Mouse (Mus musculus) embryonic facial prominence, embryonic 13.5 days (tissue): Measurements from ENCODE around the gene Gm9918. TPM values are rescaled to one million over a fixed set of nuclear protein-coding genes. Genes with fewer than 3 reads are reported as not detected.
A peak's percentile ranks its signal among the peaks of the same experiment; 100 is the strongest.

ENCODE experiments used
- ATAC-seq: fragments of 200-750 bp; cut with Nextera tagmentation; 2 replicates; pipeline ENCODE4 v1.8.0; 2017; ENCODE audit warnings: low read depth; ENCODE audit not compliant: insufficient number of reproducible peaks, insufficient read depth, low FRiP score, low TSS enrichment
- H3K27ac ChIP-seq: fragments of 300-500 bp; sonication (generic); 2 replicates; pipeline ENCODE4 v1.5.1; 2015; ENCODE audit warnings: moderate library complexity, mild to moderate bottlenecking, inconsistent platforms
- H3K27me3 ChIP-seq: fragments of 300-500 bp; sonication (generic); 2 replicates; pipeline ENCODE4 v1.6.1; 2015; ENCODE audit warnings: mild to moderate bottlenecking, inconsistent platforms
- H3K36me3 ChIP-seq: fragments of 300-500 bp; sonication (generic); 2 replicates; pipeline ENCODE4 v1.6.1; 2015; ENCODE audit warnings: mild to moderate bottlenecking, inconsistent platforms
- H3K4me1 ChIP-seq: fragments of 300-500 bp; sonication (generic); 2 replicates; pipeline ENCODE4 v1.6.1; 2015; ENCODE audit warnings: inconsistent platforms
- H3K4me2 ChIP-seq: fragments of 300-500 bp; sonication (generic); 2 replicates; pipeline ENCODE4 v1.6.1; 2015; ENCODE audit warnings: moderate library complexity, mild to moderate bottlenecking, inconsistent platforms
- H3K4me3 ChIP-seq: fragments of 300-500 bp; sonication (generic); 2 replicates; pipeline ENCODE4 v1.5.1; 2015; ENCODE audit warnings: mild to moderate bottlenecking, inconsistent platforms
- H3K9ac ChIP-seq: fragments of 300-500 bp; sonication (generic); 2 replicates; pipeline ENCODE4 v1.6.1; 2015; ENCODE audit warnings: mild to moderate bottlenecking, inconsistent platforms
- H3K9me3 ChIP-seq: fragments of 300-500 bp; sonication (generic); 2 replicates; pipeline ENCODE4 v1.6.1; 2016; ENCODE audit warnings: inconsistent platforms
- WGBS: fragments of 180-500 bp; shearing (Covaris S2); methylation state at CpG from one replicate; pipeline ENCODE4 v1.1.7; 2015; ENCODE audit warnings: mixed read lengths; 5-methylcytosine and 5-hydroxymethylcytosine counted together
- polyA plus RNA-seq: library from polyadenylated mRNA; unstranded; fragments of >200 nt; fragmentation: Nextera tagmentation; extraction: Ambion mirVana; gene quantifications from 2 replicates; pipeline ENCODE4 v1.2.1, GENCODE M21; 2015

The Gm9918 gene
- polyA plus RNA-seq, 1 experiment from 2014 or later, result 2.3 TPM

DNA sequence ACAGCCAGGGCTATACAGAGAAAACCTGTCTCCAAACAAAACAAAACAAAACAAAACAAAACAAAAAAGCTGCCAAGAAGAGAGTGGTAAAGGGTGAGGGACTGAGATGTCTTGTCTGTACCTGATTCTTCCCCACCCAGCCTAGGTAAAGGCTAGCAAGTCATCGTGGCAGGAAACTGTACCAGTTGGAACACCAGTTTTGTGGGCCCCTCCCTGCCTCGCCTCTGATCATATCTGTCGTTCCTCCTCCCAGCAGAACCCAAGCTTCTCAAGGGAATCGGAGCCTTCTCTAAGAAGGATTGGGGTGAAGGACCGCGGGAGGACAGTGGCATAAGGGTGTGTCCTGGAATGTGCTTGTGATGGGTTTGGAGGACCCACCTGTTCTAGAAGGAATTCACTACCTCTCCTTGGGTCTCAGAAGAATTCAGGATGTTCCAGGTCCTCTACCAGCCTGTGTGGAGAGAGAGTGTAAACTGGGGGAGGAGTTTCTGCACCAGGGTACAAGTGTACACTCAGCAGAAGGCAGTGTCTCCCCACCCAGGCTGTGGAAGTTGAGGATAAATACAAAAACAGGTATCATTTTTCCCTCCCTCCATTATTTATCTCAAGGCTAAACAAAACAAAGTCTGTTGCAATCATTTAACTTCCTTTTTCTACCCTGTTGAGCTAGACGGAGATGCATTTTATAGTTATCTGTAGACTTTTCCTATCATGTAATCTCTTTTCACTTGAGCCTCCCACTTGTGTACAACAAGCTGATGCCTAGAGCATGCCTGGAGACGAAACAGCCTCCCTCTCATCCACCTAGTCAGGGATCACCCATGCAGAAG is 12.3 kb downstream of the Gm9918 start:
- H3K9ac ChIP-seq, result no peak overlapping the region
- H3K27ac ChIP-seq, result no peak overlapping the region
- WGBS, result 80% methylated on average over 8 of the region's 8 CpGs
- peak overlapping the region; percentile 3; the same call in 1 of the 2 replicates for H3K4me2 ChIP-seq
- ATAC-seq, result no peak
- no peak overlapping the region for H3K4me3 ChIP-seq
- H3K36me3 ChIP-seq, result peaks cover 23% of the 10 kb centered on the region
- no peaks in the 10 kb centered on the region for H3K27me3 ChIP-seq
- no peaks in the 10 kb centered on the region for H3K9me3 ChIP-seq
- peaks cover 21% of the 10 kb centered on the region for H3K4me1 ChIP-seq

DNA sequence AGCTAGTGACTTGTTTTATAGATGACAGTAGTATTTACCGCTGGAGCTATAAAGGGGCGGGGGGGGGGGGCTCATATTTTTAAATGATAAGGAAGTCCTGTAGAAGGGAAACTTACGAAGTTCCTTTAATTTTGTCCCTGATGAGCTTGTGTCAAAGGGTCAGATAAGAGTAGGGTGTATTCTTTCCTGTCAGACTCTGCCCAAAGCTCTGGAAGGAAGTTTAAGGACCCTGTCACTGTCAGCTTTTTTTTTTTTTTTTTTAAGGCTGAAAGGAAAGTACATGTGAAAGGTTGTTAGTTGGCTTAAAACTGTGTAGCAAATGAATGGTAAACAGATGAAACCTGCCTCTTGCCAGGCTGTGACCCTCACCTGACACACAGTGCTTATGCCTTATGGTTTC is 13.3 kb downstream of the Gm9918 start:
- peaks cover 23% of the 10 kb centered on the region for H3K36me3 ChIP-seq
- no peak overlapping the region for H3K4me2 ChIP-seq
- H3K27ac ChIP-seq, result no peak overlapping the region
- H3K9me3 ChIP-seq, result no peaks in the 10 kb centered on the region
- no peak overlapping the region for H3K4me3 ChIP-seq
- H3K27me3 ChIP-seq, result no peaks in the 10 kb centered on the region
- peaks cover 19% of the 10 kb centered on the region for H3K4me1 ChIP-seq
- 75% methylated on average over 3 of the region's 3 CpGs for WGBS
- no peak for ATAC-seq
- no peak overlapping the region for H3K9ac ChIP-seq

DNA sequence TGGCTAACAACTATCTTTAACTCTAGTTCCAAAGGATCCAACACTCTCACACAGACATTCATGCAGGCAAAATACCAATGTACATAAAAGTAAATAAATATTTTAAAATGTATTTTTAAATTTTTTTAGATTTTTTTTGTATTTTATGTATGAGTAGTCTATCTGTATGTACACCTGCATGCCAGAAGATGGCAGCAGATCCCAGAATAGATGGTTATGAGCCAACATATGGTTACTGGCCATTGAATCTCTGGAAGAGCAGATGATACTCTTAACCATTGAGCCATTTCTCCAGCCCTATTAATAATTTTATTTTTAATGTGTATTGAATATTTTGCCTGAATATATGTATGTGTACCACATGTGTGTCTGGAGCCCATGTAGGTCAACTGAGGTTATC is 17.0 kb downstream of the Gm9918 start:
- Histone ChIP-seq H3K27me3 (no peaks in the 10 kb centered on the region), H3K9ac (no peak overlapping the region), H3K4me2 (no peak overlapping the region), H3K4me1 (no peaks in the 10 kb centered on the region; the same call in 1 of the 2 replicates), H3K36me3 (peaks cover 4% of the 10 kb centered on the region), H3K4me3 (no peak overlapping the region), H3K9me3 (no peaks in the 10 kb centered on the region), H3K27ac (no peak overlapping the region)
- no peak for ATAC-seq

DNA sequence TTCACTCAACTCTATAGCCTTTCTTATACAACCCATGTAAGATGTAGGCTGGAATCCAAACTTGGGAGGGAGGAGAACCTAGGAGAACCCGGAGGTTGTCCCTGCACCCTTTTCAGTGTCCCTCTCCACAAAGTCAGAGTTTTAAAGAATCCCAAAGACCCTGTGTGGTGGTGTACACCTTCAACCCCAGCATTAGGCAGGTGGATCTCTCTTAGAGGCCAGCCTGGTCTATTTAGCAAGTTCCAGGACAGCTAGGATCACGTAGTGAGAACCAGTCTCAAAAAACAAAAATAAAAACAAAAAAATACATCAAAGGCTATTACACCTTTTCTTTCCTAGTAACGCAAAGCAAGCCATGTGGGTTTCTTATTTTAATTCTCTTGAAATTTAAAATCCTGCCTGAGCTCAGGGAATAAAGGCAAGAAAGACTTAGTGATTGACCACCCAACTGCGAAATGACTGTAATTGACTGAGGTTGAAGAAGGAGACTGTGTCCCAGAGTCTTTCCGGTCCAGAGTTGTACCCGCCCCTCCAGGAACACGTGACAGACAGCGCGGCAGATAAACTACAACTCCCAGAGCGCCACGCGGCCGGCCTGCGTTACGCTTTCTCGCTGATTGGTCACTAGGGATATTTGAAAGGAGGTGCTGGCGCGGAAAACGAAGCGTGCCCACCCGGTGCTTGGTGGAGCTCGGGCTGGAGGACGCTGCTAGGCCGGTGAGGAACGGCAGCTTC is 25.4 kb downstream of the Gm9918 start, which contains the start of gene Espl1:
TSS of gene Espl1 (plus strand) at position 634 of the 735 bp plus-strand sequence.
- H3K36me3 ChIP-seq, result peaks cover 25% of the 10 kb centered on the region
- peak within 1 kb of the TSS; percentile 71 for H3K4me3 ChIP-seq
- peak within 1 kb of the TSS; percentile 11; the same call in 1 of the 2 replicates for H3K27ac ChIP-seq
- no peaks in the 10 kb centered on the region for H3K27me3 ChIP-seq
- peak within 1 kb of the TSS; percentile 70 for H3K9ac ChIP-seq
- H3K4me1 ChIP-seq, result peaks cover 18% of the 10 kb centered on the region
- 7% methylated on average over 25 of the region's 25 CpGs for WGBS
- ATAC-seq, result peak; percentile 92
- peak within 1 kb of the TSS; percentile 85 for H3K4me2 ChIP-seq
- H3K9me3 ChIP-seq, result no peaks in the 10 kb centered on the region

DNA sequence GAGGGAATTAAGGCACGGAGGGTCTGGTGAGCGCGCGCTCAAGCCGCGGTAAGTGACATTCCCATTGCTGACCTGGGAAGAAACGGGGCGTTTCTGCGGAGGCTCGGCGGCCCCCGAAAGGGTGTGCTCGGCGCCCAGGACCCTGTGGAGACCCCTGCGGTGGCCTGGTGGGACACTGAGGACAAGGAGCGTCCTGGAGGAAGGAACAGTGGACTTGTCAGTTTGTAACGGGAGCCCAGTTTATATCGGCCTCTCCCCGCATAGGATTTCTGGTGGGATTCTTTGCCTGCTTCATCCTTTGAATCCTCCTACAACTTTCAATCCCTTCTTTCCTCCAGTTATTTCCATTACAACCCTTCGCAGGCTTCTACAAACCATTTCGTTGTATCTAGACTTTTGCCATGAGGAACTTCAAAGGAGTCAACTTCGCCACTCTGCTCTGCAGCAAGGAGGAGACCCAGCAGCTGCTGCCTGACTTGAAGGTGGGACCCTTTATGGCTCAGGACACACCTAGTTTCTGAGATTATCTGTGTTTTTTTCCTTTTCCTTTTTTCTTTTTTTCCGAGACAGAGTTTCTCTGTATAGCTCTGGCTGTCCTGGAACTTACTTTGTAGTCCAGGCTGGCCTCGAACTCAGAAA is 26.1 kb downstream of the Gm9918 start:
- Histone ChIP-seq H3K27ac (no peak overlapping the region; the same call in 1 of the 2 replicates), H3K9ac (peak overlapping the region; percentile 70), H3K27me3 (no peaks in the 10 kb centered on the region), H3K36me3 (peaks cover 32% of the 10 kb centered on the region), H3K9me3 (no peaks in the 10 kb centered on the region), H3K4me2 (peak overlapping the region; percentile 85), H3K4me1 (peaks cover 18% of the 10 kb centered on the region), H3K4me3 (peak overlapping the region; percentile 71)
- 4% methylated on average over 24 of the region's 24 CpGs for WGBS
- 0 out of 2 replicates have a peak, but pooled peaks have one; percentile 1 for ATAC-seq

DNA sequence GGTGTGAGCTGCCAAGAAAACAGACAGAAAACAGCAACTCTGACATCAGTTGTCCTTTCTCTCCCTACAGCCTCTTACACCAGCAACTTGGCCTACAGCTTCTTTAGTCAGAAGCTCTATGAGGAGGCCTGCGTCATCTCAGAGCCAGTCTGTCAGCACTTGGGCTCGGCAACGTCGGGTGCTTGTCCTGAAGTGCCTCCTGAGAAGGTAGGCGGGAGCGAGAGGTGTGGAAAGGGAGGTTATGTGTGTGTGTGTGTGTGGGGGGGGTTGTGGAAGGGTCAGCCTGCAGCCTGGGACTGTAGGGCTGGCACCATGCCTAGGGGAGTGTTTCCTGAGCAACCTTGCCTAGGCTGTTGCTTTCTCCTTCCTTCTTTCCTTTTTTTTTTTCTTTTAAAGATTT is 32.2 kb downstream of the Gm9918 start:
- WGBS, result 88% methylated on average over 6 of the region's 6 CpGs
- H3K4me1 ChIP-seq, result peaks cover 7% of the 10 kb centered on the region; the same call in 1 of the 2 replicates
- no peak overlapping the region for H3K27ac ChIP-seq
- H3K9me3 ChIP-seq, result no peaks in the 10 kb centered on the region
- H3K9ac ChIP-seq, result no peak overlapping the region
- H3K4me2 ChIP-seq, result no peak overlapping the region
- no peak overlapping the region for H3K4me3 ChIP-seq
- peaks cover 82% of the 10 kb centered on the region for H3K36me3 ChIP-seq
- no peaks in the 10 kb centered on the region for H3K27me3 ChIP-seq
- ATAC-seq, result no peak

DNA sequence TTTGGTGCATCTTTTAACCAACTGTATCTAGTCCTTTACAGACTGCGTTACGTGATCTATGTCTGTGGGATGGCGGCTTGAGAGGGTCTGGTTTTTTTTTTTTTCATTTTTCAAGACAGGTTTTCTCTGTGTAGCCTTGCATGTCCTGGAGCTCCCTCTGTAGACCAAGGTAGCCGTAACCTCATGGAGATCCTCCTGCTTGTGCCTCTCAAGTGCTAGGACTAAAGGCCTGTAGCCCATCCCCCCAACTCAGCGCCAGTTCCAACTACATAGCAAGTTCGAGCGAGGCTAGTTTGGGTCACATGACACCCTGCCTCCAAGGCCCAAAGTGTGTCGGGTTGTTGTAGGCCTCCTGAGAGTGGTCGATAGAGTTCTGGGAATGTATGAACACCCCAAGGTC is 38.4 kb downstream of the Gm9918 start:
- H3K4me2 ChIP-seq, result no peak overlapping the region
- peaks cover 87% of the 10 kb centered on the region for H3K36me3 ChIP-seq
- no peak overlapping the region for H3K4me3 ChIP-seq
- 79% methylated on average over 9 of the region's 9 CpGs for WGBS
- H3K27ac ChIP-seq, result no peak overlapping the region
- no peaks in the 10 kb centered on the region for H3K4me1 ChIP-seq
- H3K9ac ChIP-seq, result no peak overlapping the region
- H3K9me3 ChIP-seq, result no peaks in the 10 kb centered on the region
- no peaks in the 10 kb centered on the region for H3K27me3 ChIP-seq
- no peak for ATAC-seq

DNA sequence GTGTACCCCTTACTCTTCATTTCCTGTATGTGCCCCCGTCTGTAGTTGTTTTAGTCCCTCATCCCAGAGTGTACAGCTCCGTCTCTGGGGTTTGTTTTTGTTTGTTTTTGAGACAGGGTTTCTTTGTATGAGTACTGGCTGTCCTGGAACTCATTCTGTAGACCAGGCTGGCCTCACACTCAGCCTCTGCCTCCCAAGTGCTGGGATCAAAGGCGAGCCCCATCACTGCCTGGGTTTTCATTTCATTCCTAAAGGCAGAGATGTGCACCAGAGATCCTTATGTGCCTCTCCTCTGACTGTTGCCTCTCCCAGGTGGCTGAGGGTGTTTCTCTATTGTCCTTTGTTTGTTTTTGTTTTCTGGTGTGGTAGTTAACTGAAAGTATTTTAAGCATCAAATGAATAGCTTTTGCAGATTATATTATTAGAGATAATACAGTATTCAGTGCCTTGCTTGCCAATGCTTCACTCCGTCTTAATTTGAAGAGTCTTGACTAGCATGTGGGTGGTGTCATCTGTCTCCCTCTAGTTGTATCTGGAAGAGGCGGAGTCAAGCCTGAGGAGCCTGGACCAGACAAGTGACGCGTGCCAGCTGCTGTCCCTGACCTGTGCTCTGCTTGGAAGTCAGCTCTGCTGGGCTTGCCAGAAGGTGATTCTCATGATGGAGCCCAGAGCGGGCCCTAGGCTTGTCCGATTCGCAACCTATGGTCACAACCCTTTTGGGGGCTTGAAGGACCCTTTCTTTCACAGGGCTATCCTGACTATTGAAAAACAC is 39.9 kb downstream of the Gm9918 start:
- Histone ChIP-seq H3K4me3 (no peak overlapping the region), H3K36me3 (peaks cover 87% of the 10 kb centered on the region), H3K27ac (no peak overlapping the region), H3K9ac (no peak overlapping the region), H3K4me1 (no peaks in the 10 kb centered on the region), H3K27me3 (no peaks in the 10 kb centered on the region), H3K9me3 (no peaks in the 10 kb centered on the region), H3K4me2 (no peak overlapping the region)
- 78% methylated on average over 10 of the region's 10 CpGs for WGBS
- no peak for ATAC-seq

DNA sequence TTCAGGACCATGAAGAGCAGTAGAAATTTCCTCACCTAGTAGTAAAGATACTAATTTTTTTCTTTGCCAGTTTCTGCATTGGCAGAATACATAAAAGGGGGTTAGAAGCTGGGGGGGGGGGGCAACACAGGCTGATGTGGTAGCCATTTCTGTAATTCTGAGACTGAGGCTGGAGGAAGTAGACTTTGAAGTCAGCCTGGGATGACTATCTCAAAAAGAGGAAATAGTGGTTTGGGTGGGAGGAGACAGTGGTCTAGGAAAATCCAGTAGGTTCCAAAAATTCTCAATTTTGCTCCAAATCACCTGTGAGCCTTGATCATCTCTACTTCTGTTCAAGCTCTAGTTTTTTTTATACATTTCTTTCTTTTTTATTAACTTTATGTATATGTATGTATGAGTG is 41.1 kb downstream of the Gm9918 start:
- no peak overlapping the region for H3K9ac ChIP-seq
- H3K4me2 ChIP-seq, result no peak overlapping the region
- peaks cover 87% of the 10 kb centered on the region for H3K36me3 ChIP-seq
- H3K27ac ChIP-seq, result no peak overlapping the region
- no peak overlapping the region for H3K4me3 ChIP-seq
- ATAC-seq, result no peak
- no peaks in the 10 kb centered on the region for H3K9me3 ChIP-seq
- H3K4me1 ChIP-seq, result no peaks in the 10 kb centered on the region
- no peaks in the 10 kb centered on the region for H3K27me3 ChIP-seq

DNA sequence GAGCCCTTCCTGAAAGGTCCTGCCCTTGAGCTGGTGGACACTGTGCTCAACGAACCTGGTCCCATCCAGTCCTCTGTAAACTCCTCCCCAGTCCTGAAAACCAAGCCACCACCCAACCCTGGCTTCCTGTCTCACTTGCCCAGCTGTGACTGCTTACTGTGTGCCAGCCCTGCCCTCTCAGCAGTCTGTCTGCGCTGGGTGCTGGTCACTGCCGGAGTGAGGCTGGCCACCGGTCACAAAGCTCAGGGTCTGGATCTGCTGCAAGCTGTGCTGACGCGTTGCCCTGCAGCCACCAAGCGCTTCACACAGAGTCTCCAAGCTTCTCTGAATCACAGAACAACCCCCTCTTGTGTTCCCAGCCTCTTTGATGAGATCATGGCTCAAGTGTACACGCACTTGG is 44.9 kb downstream of the Gm9918 start:
- WGBS, result 90% methylated on average over 8 of the region's 8 CpGs
- no peak for ATAC-seq
- Histone ChIP-seq H3K27me3 (no peaks in the 10 kb centered on the region), H3K9me3 (no peaks in the 10 kb centered on the region), H3K9ac (no peak overlapping the region), H3K4me1 (no peaks in the 10 kb centered on the region), H3K27ac (no peak overlapping the region), H3K4me3 (no peak overlapping the region), H3K4me2 (no peak overlapping the region), H3K36me3 (peaks cover 89% of the 10 kb centered on the region)

DNA sequence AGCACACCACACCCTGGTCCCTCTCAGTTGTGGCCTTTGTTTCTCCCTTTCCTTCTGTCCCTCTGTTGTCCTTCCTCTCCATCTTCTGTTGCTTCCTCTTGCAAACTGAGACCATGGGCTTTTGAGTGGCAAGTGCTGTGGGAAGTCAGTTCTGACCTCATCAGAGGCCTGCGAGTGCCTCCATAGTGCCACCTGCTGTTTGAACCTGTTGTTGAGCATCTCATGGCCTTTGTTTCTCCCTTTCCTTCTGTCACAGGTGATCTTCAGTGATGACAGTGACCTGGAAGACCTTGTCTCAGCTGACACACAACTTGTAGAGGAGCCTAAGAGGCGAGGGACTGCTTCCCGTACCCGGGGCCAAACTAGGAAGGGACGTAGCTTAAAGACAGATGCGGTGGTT is 45.9 kb downstream of the Gm9918 start:
- H3K9ac ChIP-seq, result peak overlapping the region; percentile 38; the same call in 1 of the 2 replicates
- no peaks in the 10 kb centered on the region for H3K4me1 ChIP-seq
- H3K4me3 ChIP-seq, result no peak overlapping the region
- no peak for ATAC-seq
- H3K27me3 ChIP-seq, result no peaks in the 10 kb centered on the region
- H3K9me3 ChIP-seq, result no peaks in the 10 kb centered on the region
- H3K36me3 ChIP-seq, result peaks cover 91% of the 10 kb centered on the region
- no peak overlapping the region for H3K27ac ChIP-seq
- WGBS, result 87% methylated on average over 6 of the region's 6 CpGs
- no peak overlapping the region for H3K4me2 ChIP-seq
